Mouse (Mus musculus) neural tube, embryonic 12.5 days (tissue): ENCODE results near the gene Slc16a12. TPM values are rescaled to one million over a fixed set of nuclear protein-coding genes. Genes with fewer than 3 reads are reported as not detected.

Experiments
- ATAC-seq: fragments of 200-750 bp; cut with Nextera tagmentation; 2 replicates; pipeline ENCODE4 v1.8.0; 2017; ENCODE audit warnings: low read depth, mild to moderate bottlenecking, moderate TSS enrichment, moderate library complexity; ENCODE audit not compliant: low FRiP score
- H3K27ac ChIP-seq: fragments of 300-500 bp; sonication (generic); 2 replicates; pipeline ENCODE4 v1.5.1; 2016
- H3K27me3 ChIP-seq: fragments of 300-500 bp; sonication (generic); replicated peaks from 2 replicates; pipeline ENCODE4 v1.6.1; 2016; ENCODE audit warnings: mild to moderate bottlenecking
- H3K36me3 ChIP-seq: fragments of 300-500 bp; sonication (generic); 2 replicates; pipeline ENCODE4 v1.6.1; 2016; ENCODE audit warnings: mild to moderate bottlenecking
- H3K4me1 ChIP-seq: fragments of 300-500 bp; sonication (generic); 2 replicates; pipeline ENCODE4 v1.6.1; 2016
- H3K4me2 ChIP-seq: fragments of 300-500 bp; sonication (generic); replicated peaks from 2 replicates; pipeline ENCODE4 v1.6.1; 2016; ENCODE audit warnings: mild to moderate bottlenecking
- H3K4me3 ChIP-seq: fragments of 300-500 bp; sonication (generic); 2 replicates; pipeline ENCODE4 v1.5.1; 2016
- H3K9ac ChIP-seq: fragments of 300-500 bp; sonication (generic); 2 replicates; pipeline ENCODE4 v1.6.1; 2016; ENCODE audit warnings: mild to moderate bottlenecking
- H3K9me3 ChIP-seq: fragments of 300-500 bp; sonication (generic); 2 replicates; pipeline ENCODE4 v1.6.1; 2016; ENCODE audit warnings: mild to moderate bottlenecking
- WGBS: fragments of 180-500 bp; shearing (Covaris S2); methylation state at CpG from one replicate; pipeline ENCODE4 v1.1.7; 2016; 5-methylcytosine and 5-hydroxymethylcytosine counted together
- polyA plus RNA-seq: library from polyadenylated mRNA; unstranded; fragments of >200 nt; fragmentation: Nextera tagmentation; extraction: Ambion mirVana; gene quantifications from 2 replicates; pipeline ENCODE4 v1.2.1, GENCODE M21; 2016

Slc16a12 gene
- polyA plus RNA-seq, 1 experiment from 2014 or later = 2.4 TPM

- Histone ChIP-seq H3K9ac (no peak overlapping the region), H3K36me3 (no peaks in the 10 kb centered on the region), H3K27me3 (no peaks in the 10 kb centered on the region), H3K4me1 (no peaks in the 10 kb centered on the region), H3K4me3 (no peak overlapping the region), H3K4me2 (no peak overlapping the region), H3K9me3 (no peaks in the 10 kb centered on the region), H3K27ac (no peak overlapping the region)
- ATAC-seq = no peak
- WGBS = 57% methylated on average over 1 of the region's 1 CpGs
Measured at GRCm38 (mm10) chr19:34698852-34699251, 48.2 kb downstream of the Slc16a12 start.

GRCm38 (mm10) chr19:34698432-34698831, 48.7 kb downstream of the Slc16a12 start:
- Histone ChIP-seq H3K9ac (no peak overlapping the region), H3K36me3 (no peaks in the 10 kb centered on the region), H3K9me3 (no peaks in the 10 kb centered on the region), H3K4me3 (no peak overlapping the region), H3K4me2 (no peak overlapping the region), H3K4me1 (no peaks in the 10 kb centered on the region), H3K27me3 (no peaks in the 10 kb centered on the region), H3K27ac (no peak overlapping the region)
- no peak for ATAC-seq
- 79% methylated on average over 3 of the region's 3 CpGs for WGBS

GRCm38 (mm10) chr19:34697461-34697860, 49.6 kb downstream of the Slc16a12 start:
- ATAC-seq = no peak
- no peak overlapping the region for H3K27ac ChIP-seq
- H3K9me3 ChIP-seq = no peaks in the 10 kb centered on the region
- H3K4me1 ChIP-seq = no peaks in the 10 kb centered on the region
- no peaks in the 10 kb centered on the region for H3K36me3 ChIP-seq
- H3K4me3 ChIP-seq = no peak overlapping the region
- 81% methylated on average over 2 of the region's 2 CpGs for WGBS
- H3K4me2 ChIP-seq = no peak overlapping the region
- H3K9ac ChIP-seq = no peak overlapping the region
- H3K27me3 ChIP-seq = no peaks in the 10 kb centered on the region

GRCm38 (mm10) chr19:34696352-34696986, 50.6 kb downstream of the Slc16a12 start:
- no peak for ATAC-seq

GRCm38 (mm10) chr19:34691402-34691801, 55.7 kb downstream of the Slc16a12 start:
- H3K27me3 ChIP-seq = no peaks in the 10 kb centered on the region
- WGBS = 84% methylated on average over 6 of the region's 6 CpGs
- H3K4me1 ChIP-seq = no peaks in the 10 kb centered on the region
- no peaks in the 10 kb centered on the region for H3K36me3 ChIP-seq
- H3K4me3 ChIP-seq = no peak overlapping the region
- no peak overlapping the region for H3K27ac ChIP-seq
- H3K9ac ChIP-seq = no peak overlapping the region
- no peak overlapping the region for H3K4me2 ChIP-seq
- no peaks in the 10 kb centered on the region for H3K9me3 ChIP-seq
- ATAC-seq = no peak

More at GRCm38 (mm10) chr19:34696352-34696986, 50.6 kb downstream of the Slc16a12 start:
- Histone ChIP-seq H3K9ac (no peak overlapping the region), H3K27ac (no peak overlapping the region), H3K4me1 (no peaks in the 10 kb centered on the region), H3K9me3 (no peaks in the 10 kb centered on the region), H3K4me3 (no peak overlapping the region), H3K27me3 (no peaks in the 10 kb centered on the region), H3K4me2 (no peak overlapping the region), H3K36me3 (no peaks in the 10 kb centered on the region)
- WGBS = 93% methylated on average over 8 of the region's 8 CpGs

GRCm38 (mm10) chr19:34685530-34685929, 61.6 kb downstream of the Slc16a12 start:
- no peaks in the 10 kb centered on the region for H3K36me3 ChIP-seq
- no peak overlapping the region for H3K9ac ChIP-seq
- no peak for ATAC-seq
- no peaks in the 10 kb centered on the region for H3K27me3 ChIP-seq
- no peak overlapping the region for H3K27ac ChIP-seq
- no peaks in the 10 kb centered on the region for H3K9me3 ChIP-seq
- no peak overlapping the region for H3K4me3 ChIP-seq
- H3K4me2 ChIP-seq = no peak overlapping the region
- H3K4me1 ChIP-seq = no peaks in the 10 kb centered on the region
- WGBS = 92% methylated on average over 1 of the region's 1 CpGs

- Histone ChIP-seq H3K4me2 (no peak overlapping the region), H3K27me3 (no peaks in the 10 kb centered on the region), H3K9ac (no peak overlapping the region), H3K4me1 (no peaks in the 10 kb centered on the region), H3K9me3 (no peaks in the 10 kb centered on the region), H3K27ac (no peak overlapping the region), H3K4me3 (no peak overlapping the region), H3K36me3 (no peaks in the 10 kb centered on the region)
- no peak for ATAC-seq
- 80% methylated on average over 1 of the region's 1 CpGs for WGBS
Measured at GRCm38 (mm10) chr19:34684857-34685256, 62.2 kb downstream of the Slc16a12 start.

GRCm38 (mm10) chr19:34678428-34678827, 68.7 kb downstream of the Slc16a12 start:
- H3K27me3 ChIP-seq = no peaks in the 10 kb centered on the region
- ATAC-seq = no peak
- WGBS = 91% methylated on average over 4 of the region's 4 CpGs

GRCm38 (mm10) chr19:34673476-34673875, 73.6 kb downstream of the Slc16a12 start:
- Histone ChIP-seq H3K4me3 (no peak overlapping the region), H3K27ac (no peak overlapping the region), H3K36me3 (no peaks in the 10 kb centered on the region), H3K27me3 (no peaks in the 10 kb centered on the region), H3K9me3 (no peaks in the 10 kb centered on the region), H3K9ac (no peak overlapping the region), H3K4me2 (no peak overlapping the region), H3K4me1 (no peaks in the 10 kb centered on the region)
- 68% methylated on average over 7 of the region's 7 CpGs for whole genome bisulfite sequencing
- ATAC-seq = no peak

More at GRCm38 (mm10) chr19:34678428-34678827, 68.7 kb downstream of the Slc16a12 start:
- Histone ChIP-seq H3K27ac (no peak overlapping the region), H3K9me3 (no peaks in the 10 kb centered on the region), H3K4me1 (no peaks in the 10 kb centered on the region), H3K4me3 (no peak overlapping the region), H3K4me2 (no peak overlapping the region), H3K36me3 (no peaks in the 10 kb centered on the region), H3K9ac (no peak overlapping the region)

- Histone ChIP-seq H3K9ac (no peak overlapping the region), H3K4me2 (no peak overlapping the region), H3K27me3 (no peaks in the 10 kb centered on the region), H3K36me3 (no peaks in the 10 kb centered on the region), H3K4me3 (no peak overlapping the region), H3K9me3 (no peaks in the 10 kb centered on the region), H3K4me1 (no peaks in the 10 kb centered on the region), H3K27ac (no peak overlapping the region)
- no peak for ATAC-seq
- WGBS = 2% methylated on average over 5 of the region's 5 CpGs
Measured at GRCm38 (mm10) chr19:34666127-34666526, 81.0 kb downstream of the Slc16a12 start.

- Histone ChIP-seq H3K4me2 (no peak overlapping the region), H3K27ac (no peak overlapping the region), H3K27me3 (no peaks in the 10 kb centered on the region), H3K4me1 (no peaks in the 10 kb centered on the region), H3K4me3 (no peak overlapping the region), H3K36me3 (no peaks in the 10 kb centered on the region), H3K9ac (no peak overlapping the region), H3K9me3 (no peaks in the 10 kb centered on the region)
- 57% methylated on average over 5 of the region's 5 CpGs for WGBS
- peak; percentile 55; the same call in 1 of the 2 replicates for ATAC-seq
Measured at GRCm38 (mm10) chr19:34662740-34663139, 84.3 kb downstream of the Slc16a12 start.

- Histone ChIP-seq H3K36me3 (no peaks in the 10 kb centered on the region), H3K27ac (no peak overlapping the region), H3K4me2 (peak overlapping the region; percentile 55), H3K9me3 (no peaks in the 10 kb centered on the region), H3K9ac (no peak overlapping the region), H3K4me3 (no peak overlapping the region), H3K27me3 (no peaks in the 10 kb centered on the region), H3K4me1 (no peaks in the 10 kb centered on the region)
- WGBS = 24% methylated on average over 13 of the region's 13 CpGs
- ATAC-seq = peak; percentile 93
Measured at GRCm38 (mm10) chr19:34662067-34662507, 85.0 kb downstream of the Slc16a12 start.
